In the genomic region with DNA sequence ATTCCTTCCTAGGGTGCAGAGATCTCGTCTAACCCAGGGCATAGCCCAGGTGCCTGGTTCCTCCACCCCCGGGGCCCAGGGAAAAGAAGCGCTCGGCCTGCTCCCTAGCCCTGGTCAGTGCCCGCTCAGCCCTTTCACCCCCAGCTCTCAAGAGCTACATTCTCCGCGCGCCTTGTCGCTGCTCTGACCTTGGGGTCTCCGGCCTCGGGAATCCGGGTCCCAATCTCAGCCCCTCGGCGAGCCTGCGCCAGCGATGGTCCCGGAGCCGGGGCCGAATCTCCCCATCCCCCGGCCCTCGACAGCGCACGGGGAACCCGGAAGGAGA, we compare ENCODE assay signal across 8 mouse cellular contexts. TPM values are rescaled to one million over a fixed set of nuclear protein-coding genes. Genes with fewer than 3 reads are reported as not detected.
A peak's percentile ranks its signal among the peaks of the same experiment; 100 is the strongest.
DNase-seq lines count a peak whose midpoint lies in the region; ATAC-seq and TF ChIP-seq lines count a peak whose summit lies in the region.

No protein-coding gene starts in this region.

- ATAC-seq in liver, embryonic 14.5 days (ENCODE audit: insufficient read depth) = no peak
- ATAC-seq in frontal cortex, adult (ENCODE audit: low TSS enrichment) = no peak

- 3% methylated on average over 23 of the region's 24 CpGs for WGBS in liver, embryonic 14.5 days (ENCODE audit: insufficient replicate concordance)

- DNase-seq in gastrocnemius, adult 2 months = no peak
- no peak for DNase-seq in gastrocnemius, postnatal 10 days
- peak; percentile 22 for DNase-seq in urinary bladder, adult 2 months (ENCODE audit: low spot score)
- DNase-seq in urinary bladder, postnatal 36 days (ENCODE audit: low spot score in 2 of 2) = no peak
- no peak for DNase-seq in liver, embryonic 14.5 days (ENCODE audit: low read depth in 3 of 3, low spot score in 3 of 3)
- no peak for DNase-seq in right cerebral cortex, postnatal 14 days
- DNase-seq in T-cell, adult 2 months (ENCODE audit: low spot score) = no peak

- no peaks in the 10 kb centered on the region for H3K36me3 ChIP-seq in liver, embryonic 14.5 days (replicated peaks; ENCODE audit: control insufficient read depth, insufficient read depth, low read depth)

- H3K27me3 ChIP-seq in liver, embryonic 14.5 days (ENCODE audit: control insufficient read depth, insufficient read depth, low read length) = peaks cover 45% of the 10 kb centered on the region

- no peaks in the 10 kb centered on the region; a peak in 1 of 4 replicates for H3K4me1 ChIP-seq in liver, embryonic 14.5 days (replicated peaks; ENCODE audit: control insufficient read depth in 2 of 2, insufficient read depth in 2 of 2, low read length in 1 of 2)

- TF ChIP-seq CTCF in gastrocnemius, adult 2 months (IDR thresholded peaks at IDR 0.05) = no peak
- no peak for TF ChIP-seq CTCF in liver, embryonic 14.5 days (IDR thresholded peaks at IDR 0.05; ENCODE audit: low read depth)

- H3K4me3 ChIP-seq in gastrocnemius, adult 2 months = peak overlapping the region; percentile 71
- H3K4me3 ChIP-seq in liver, embryonic 14.5 days (ENCODE audit: insufficient read depth in 1 of 2, low read depth in 2 of 2, low read length in 2 of 2) = peak overlapping the region in 1 of 2 experiments; percentile 44; a peak in 2 of 4 replicates

- H3K9me3 ChIP-seq in liver, embryonic 14.5 days (ENCODE audit: control insufficient read depth, low read length) = no peaks in the 10 kb centered on the region

- intact Hi-C loops in gastrocnemius, adult 2 months (cut with DNase I) = no loop called here

- no peak overlapping the region for H3K27ac ChIP-seq in gastrocnemius, adult 2 months
- no peak overlapping the region for H3K27ac ChIP-seq in liver, embryonic 14.5 days

- no peak overlapping the region for H3K9ac ChIP-seq in liver, embryonic 14.5 days (replicated peaks)

- TF ChIP-seq EP300 in liver, embryonic 14.5 days (IDR thresholded peaks at IDR 0.05; ENCODE audit: low read depth) = no peak

- H3K4me2 ChIP-seq in liver, embryonic 14.5 days (ENCODE audit: low read depth) = peak overlapping the region; percentile 60

RNA-seq across cellular contexts. Expression of a gene that starts 0.5 kb away (rescaled TPM):
- total RNA-seq in gastrocnemius, adult 2 months (2021) = under 1 TPM; 0.05 to 0.36 TPM
- total RNA-seq in gastrocnemius, postnatal 10 days (2021) = 1 to 10 TPM; 1.3 to 1.6 TPM
- 0.23 and 0.38 TPM in 2 replicates for polyA plus RNA-seq in urinary bladder, adult 2 months (2012; rRNA removed)
- 0.02 and 0.04 TPM in 2 replicates for polyA plus RNA-seq in liver, embryonic 14.5 days (2012; rRNA removed)
- polyA plus RNA-seq in liver, embryonic 14.5 days (2014; fragmentation: Nextera tagmentation; extraction: Ambion mirVana) = 0.04 TPM in 1 of 2 replicates, not detected in the other
